Mouse (Mus musculus) limb, embryonic 11.5 days (tissue): ENCODE data around the gene Epha5. TPM values are rescaled to one million over a fixed set of nuclear protein-coding genes. Genes with fewer than 3 reads are reported as not detected.

Experiments used
- ATAC-seq: fragments of 200-750 bp; cut with Nextera tagmentation; 2 replicates; pipeline ENCODE4 v1.8.0; 2017; ENCODE audit warnings: low read depth; ENCODE audit not compliant: insufficient number of reproducible peaks, low FRiP score, low TSS enrichment
- DNase-seq: peaks from one replicate; pipeline ENCODE4 v3.0.0-alpha.2; 2015; ENCODE audit warnings: low spot score
- H3K27ac ChIP-seq: fragments of 300-500 bp; sonication (generic); replicated peaks from 2 replicates; pipeline ENCODE4 v1.5.1; 2014; ENCODE audit warnings: low read depth, mild to moderate bottlenecking, low read length
- H3K27me3 ChIP-seq: fragments of 300-500 bp; sonication (generic); 2 replicates; pipeline ENCODE4 v1.6.1; 2014; ENCODE audit warnings: mild to moderate bottlenecking, low read length, mixed read lengths; ENCODE audit not compliant: control insufficient read depth, insufficient read depth
- H3K36me3 ChIP-seq: fragments of 300-500 bp; sonication (generic); 2 replicates; pipeline ENCODE4 v1.6.1; 2014; ENCODE audit warnings: mild to moderate bottlenecking, low read length, moderate library complexity, mixed read lengths; ENCODE audit not compliant: control insufficient read depth, insufficient read depth
- H3K4me1 ChIP-seq: fragments of 300-500 bp; sonication (generic); 2 replicates; pipeline ENCODE4 v1.6.1; 2014; ENCODE audit warnings: low read length, mixed read lengths; ENCODE audit not compliant: control insufficient read depth, insufficient read depth
- H3K4me2 ChIP-seq: fragments of 300-500 bp; sonication (generic); 2 replicates; pipeline ENCODE4 v1.6.1; 2014; ENCODE audit warnings: low read depth, mild to moderate bottlenecking, moderate library complexity; ENCODE audit not compliant: severe bottlenecking
- H3K4me3 ChIP-seq: fragments of 300-500 bp; sonication (generic); 2 replicates; pipeline ENCODE4 v1.5.1; 2014; ENCODE audit warnings: low read depth, low read length
- H3K9ac ChIP-seq: fragments of 300-500 bp; sonication (generic); 2 replicates; pipeline ENCODE4 v1.6.1; 2014; ENCODE audit warnings: mild to moderate bottlenecking, low read length
- H3K9me3 ChIP-seq: fragments of 300-500 bp; sonication (generic); 2 replicates; pipeline ENCODE4 v1.6.1; 2016; ENCODE audit warnings: low read length; ENCODE audit not compliant: control insufficient read depth
- WGBS: fragments of 180-500 bp; shearing (Covaris S2); extraction: QIAGEN DNeasy Blood & Tissue Kit; methylation state at CpG from one replicate; pipeline ENCODE4 v1.1.7; 2014; 5-methylcytosine and 5-hydroxymethylcytosine counted together
- polyA plus RNA-seq: library from polyadenylated mRNA; unstranded; fragments of >200 nt; fragmentation: Nextera tagmentation; extraction: Ambion mirVana; gene quantifications from 2 replicates; pipeline ENCODE4 v1.2.1, GENCODE M21; 2014

Epha5 gene
- polyA plus RNA-seq, 1 experiment from 2014 or later = 2.7 TPM

- DNase-seq = no peak
- WGBS = 43% methylated on average over 2 of the region's 2 CpGs
- H3K4me3 ChIP-seq = no peak overlapping the region
Measured at GRCm38 (mm10) chr5:84408370-84408769, 8.8 kb downstream of the Epha5 start.

GRCm38 (mm10) chr5:84397085-84397484 is 20.1 kb downstream of the Epha5 start:
- ATAC-seq (no peak), DNase-seq (no peak)
- H3K4me1 ChIP-seq = no peaks in the 10 kb centered on the region
- no peaks in the 10 kb centered on the region for H3K9me3 ChIP-seq
- H3K27me3 ChIP-seq = no peaks in the 10 kb centered on the region
- H3K27ac ChIP-seq = no peak overlapping the region
- no peak overlapping the region for H3K4me2 ChIP-seq
- no peak overlapping the region for H3K9ac ChIP-seq
- no peaks in the 10 kb centered on the region for H3K36me3 ChIP-seq
- no peak overlapping the region for H3K4me3 ChIP-seq
- WGBS = 89% methylated on average over 1 of the region's 1 CpGs

More at GRCm38 (mm10) chr5:84408370-84408769, 8.8 kb downstream of the Epha5 start:
- H3K9ac ChIP-seq = no peak overlapping the region
- H3K4me1 ChIP-seq = no peaks in the 10 kb centered on the region
- no peaks in the 10 kb centered on the region for H3K36me3 ChIP-seq
- H3K9me3 ChIP-seq = no peaks in the 10 kb centered on the region
- no peak for ATAC-seq
- no peak overlapping the region for H3K27ac ChIP-seq
- H3K27me3 ChIP-seq = no peaks in the 10 kb centered on the region
- H3K4me2 ChIP-seq = no peak overlapping the region

- Histone ChIP-seq H3K27ac (no peak overlapping the region), H3K27me3 (no peaks in the 10 kb centered on the region), H3K9ac (no peak overlapping the region), H3K4me3 (no peak overlapping the region), H3K4me2 (no peak overlapping the region), H3K36me3 (no peaks in the 10 kb centered on the region), H3K4me1 (no peaks in the 10 kb centered on the region), H3K9me3 (no peaks in the 10 kb centered on the region)
- 76% methylated on average over 5 of the region's 5 CpGs for WGBS
- no peak for ATAC-seq
- DNase-seq = no peak
Measured at GRCm38 (mm10) chr5:84365334-84365733, 51.8 kb downstream of the Epha5 start.

GRCm38 (mm10) chr5:84359430-84359829 is 57.8 kb downstream of the Epha5 start:
- Histone ChIP-seq H3K4me1 (no peaks in the 10 kb centered on the region), H3K27ac (no peak overlapping the region), H3K4me3 (no peak overlapping the region), H3K36me3 (no peaks in the 10 kb centered on the region), H3K4me2 (no peak overlapping the region), H3K9ac (no peak overlapping the region), H3K9me3 (no peaks in the 10 kb centered on the region), H3K27me3 (no peaks in the 10 kb centered on the region)
- 90% methylated on average over 3 of the region's 3 CpGs for WGBS
- DNase-seq (no peak), ATAC-seq (no peak)

GRCm38 (mm10) chr5:84353069-84353468 is 64.1 kb downstream of the Epha5 start:
- Histone ChIP-seq H3K4me2 (no peak overlapping the region), H3K4me1 (no peaks in the 10 kb centered on the region), H3K27me3 (no peaks in the 10 kb centered on the region), H3K27ac (no peak overlapping the region), H3K9me3 (no peaks in the 10 kb centered on the region), H3K9ac (no peak overlapping the region), H3K4me3 (no peak overlapping the region), H3K36me3 (no peaks in the 10 kb centered on the region)
- WGBS = 81% methylated on average over 5 of the region's 5 CpGs
- DNase-seq = no peak
- no peak for ATAC-seq

- no peaks in the 10 kb centered on the region for H3K9me3 ChIP-seq
- no peaks in the 10 kb centered on the region for H3K27me3 ChIP-seq
- no peaks in the 10 kb centered on the region for H3K4me1 ChIP-seq
- no peak overlapping the region for H3K4me3 ChIP-seq
- DNase-seq = no peak
- H3K4me2 ChIP-seq = no peak overlapping the region
- H3K36me3 ChIP-seq = no peaks in the 10 kb centered on the region
- H3K27ac ChIP-seq = no peak overlapping the region
- 87% methylated on average over 2 of the region's 2 CpGs for WGBS
- no peak for ATAC-seq
- H3K9ac ChIP-seq = no peak overlapping the region
Measured at GRCm38 (mm10) chr5:84346728-84347499, 70.3 kb downstream of the Epha5 start.

GRCm38 (mm10) chr5:84335834-84336465 is 81.2 kb downstream of the Epha5 start:
- no peaks in the 10 kb centered on the region for H3K27me3 ChIP-seq
- H3K4me3 ChIP-seq = no peak overlapping the region
- DNase-seq (no peak), ATAC-seq (no peak)
- H3K9me3 ChIP-seq = no peaks in the 10 kb centered on the region
- H3K9ac ChIP-seq = no peak overlapping the region
- H3K27ac ChIP-seq = no peak overlapping the region
- 82% methylated on average over 3 of the region's 3 CpGs for WGBS
- no peaks in the 10 kb centered on the region for H3K36me3 ChIP-seq
- H3K4me1 ChIP-seq = no peaks in the 10 kb centered on the region
- H3K4me2 ChIP-seq = no peak overlapping the region

- DNase-seq (no peak), ATAC-seq (no peak)
- Histone ChIP-seq H3K4me1 (no peaks in the 10 kb centered on the region), H3K9me3 (no peaks in the 10 kb centered on the region), H3K27ac (no peak overlapping the region), H3K36me3 (no peaks in the 10 kb centered on the region), H3K4me2 (no peak overlapping the region), H3K4me3 (no peak overlapping the region), H3K9ac (no peak overlapping the region), H3K27me3 (no peaks in the 10 kb centered on the region)
- 56% methylated on average over 6 of the region's 6 CpGs for WGBS
Measured at GRCm38 (mm10) chr5:84334481-84334880, 82.7 kb downstream of the Epha5 start.
